ENCODE assay signal across 31 mouse cellular contexts in genomic region chr4:22587162-22587561, GRCm38 (mm10).
"Had no signal": no experiment of that assay in that cellular context is flagged by ENCODE, and none has a peak within 500 bp of the region (broad histone marks: within the 10 kb centered on the region; RNA-seq: fewer than 3 reads in every experiment).

No protein-coding gene starts in this region.

- DNase-seq: left cerebral cortex, postnatal 4 days; liver; liver, embryonic 13.5 days; liver, postnatal 0 days; lung, adult 18-20 months; lung, adult 2 months; lung, embryonic 14.5 days; lung, postnatal 10 days; lung, postnatal 14 days; lung, postnatal 36 days; lung, postnatal 4 days; midbrain, embryonic 14.5 days had no signal

- H3K9me3 ChIP-seq: limb, embryonic 10.5 days; limb, embryonic 12.5 days; limb, embryonic 13.5 days; limb, embryonic 15.5 days; liver, embryonic 12.5 days; liver, embryonic 15.5 days; lung, embryonic 15.5 days; midbrain, embryonic 10.5 days; midbrain, embryonic 12.5 days; midbrain, embryonic 13.5 days; neural tube, embryonic 12.5 days had no signal

- H3K4me3 ChIP-seq: limb, embryonic 10.5 days; limb, embryonic 12.5 days; limb, embryonic 13.5 days; limb, embryonic 15.5 days; liver, embryonic 12.5 days; liver, embryonic 13.5 days; liver, embryonic 15.5 days; lung, embryonic 15.5 days; megakaryocyte, embryonic 14.5 days; midbrain, embryonic 10.5 days; midbrain, embryonic 12.5 days; midbrain, embryonic 13.5 days; myocyte; neural tube, embryonic 12.5 days had no signal

- H3K36me3 ChIP-seq: limb, embryonic 10.5 days; limb, embryonic 12.5 days; limb, embryonic 13.5 days; limb, embryonic 15.5 days; liver, embryonic 12.5 days; liver, embryonic 13.5 days; liver, embryonic 15.5 days; lung, embryonic 15.5 days; midbrain, embryonic 10.5 days; midbrain, embryonic 12.5 days; midbrain, embryonic 13.5 days; neural tube, embryonic 12.5 days had no signal

- H3K27me3 ChIP-seq: limb, embryonic 12.5 days; limb, embryonic 13.5 days; limb, embryonic 15.5 days; liver, embryonic 12.5 days; liver, embryonic 13.5 days; liver, embryonic 15.5 days; lung, embryonic 15.5 days; megakaryocyte, embryonic 14.5 days; midbrain, embryonic 12.5 days; midbrain, embryonic 13.5 days; neural tube, embryonic 12.5 days had no signal

- H3K4me2 ChIP-seq: limb, embryonic 12.5 days; limb, embryonic 13.5 days; limb, embryonic 15.5 days; liver, embryonic 11.5 days; liver, embryonic 12.5 days; liver, embryonic 13.5 days; liver, embryonic 15.5 days; lung, embryonic 14.5 days; lung, embryonic 15.5 days; midbrain, embryonic 11.5 days; midbrain, embryonic 12.5 days; midbrain, embryonic 13.5 days; neural tube, embryonic 12.5 days had no signal

- H3K27ac ChIP-seq: limb, embryonic 10.5 days; limb, embryonic 12.5 days; limb, embryonic 13.5 days; limb, embryonic 15.5 days; liver, embryonic 12.5 days; liver, embryonic 13.5 days; liver, embryonic 14.5 days; liver, embryonic 15.5 days; lung, embryonic 15.5 days; macrophage; midbrain, embryonic 10.5 days; midbrain, embryonic 12.5 days; midbrain, embryonic 13.5 days; neural tube, embryonic 12.5 days had no signal

- H3K9ac ChIP-seq: limb, embryonic 12.5 days; limb, embryonic 13.5 days; limb, embryonic 15.5 days; liver, embryonic 12.5 days; liver, embryonic 13.5 days; liver, embryonic 14.5 days; liver, embryonic 15.5 days; liver, postnatal 0 days; lung, embryonic 14.5 days; lung, embryonic 15.5 days; midbrain, embryonic 12.5 days; midbrain, embryonic 13.5 days; neural tube, embryonic 12.5 days had no signal

- H3K4me1 ChIP-seq: limb, embryonic 10.5 days; limb, embryonic 12.5 days; limb, embryonic 13.5 days; limb, embryonic 15.5 days; liver, embryonic 12.5 days; liver, embryonic 13.5 days; liver, embryonic 15.5 days; lung, embryonic 15.5 days; megakaryocyte, embryonic 14.5 days; midbrain, embryonic 10.5 days; midbrain, embryonic 12.5 days; midbrain, embryonic 13.5 days; neural tube, embryonic 12.5 days had no signal

- ATAC-seq: liver, embryonic 12.5 days; liver, postnatal 0 days; lung, postnatal 0 days; midbrain, embryonic 13.5 days; midbrain, embryonic 16.5 days had no signal
